Mouse (Mus musculus) embryonic fibroblast, embryonic 13.5 days (primary cell): ENCODE data around the gene Fbn1. TPM values are rescaled to one million over a fixed set of nuclear protein-coding genes. Genes with fewer than 3 reads are reported as not detected.

Experiments
- H3K27ac ChIP-seq: 2 replicates; pipeline ENCODE4 v1.5.1; 2012; ENCODE audit warnings: low read length, control low read depth, inconsistent platforms; ENCODE audit not compliant: insufficient read depth
- H3K4me1 ChIP-seq: 2 replicates; pipeline ENCODE4 v1.6.1; 2011; ENCODE audit warnings: low read length; ENCODE audit not compliant: control insufficient read depth, insufficient read depth
- H3K4me3 ChIP-seq: 2 replicates; pipeline ENCODE4 v1.5.1; 2011; ENCODE audit warnings: mild to moderate bottlenecking, control low read depth, low read length; ENCODE audit not compliant: insufficient read depth
- CTCF ChIP-seq: IDR thresholded peaks from 2 replicates; pipeline ENCODE4 v1.5.1; 2011; ENCODE audit warnings: mild to moderate bottlenecking, control low read depth, low read length, moderate library complexity, borderline replicate concordance; ENCODE audit not compliant: insufficient read depth
- POLR2A ChIP-seq: IDR thresholded peaks from 2 replicates; pipeline ENCODE4 v1.6.1; 2011; ENCODE audit warnings: low read depth, mild to moderate bottlenecking, control low read depth, low read length, moderate library complexity
- polyA plus RNA-seq: library from polyadenylated mRNA; stranded (reverse); fragments of >200 nt; gene quantifications from 2 replicates; pipeline ENCODE4 v1.2.4, GENCODE M21; 2011; ENCODE audit warnings: low read depth; ENCODE audit not compliant: missing spikeins, insufficient read length

The Fbn1 gene
- polyA plus RNA-seq, 1 experiment: 598 TPM

DNA sequence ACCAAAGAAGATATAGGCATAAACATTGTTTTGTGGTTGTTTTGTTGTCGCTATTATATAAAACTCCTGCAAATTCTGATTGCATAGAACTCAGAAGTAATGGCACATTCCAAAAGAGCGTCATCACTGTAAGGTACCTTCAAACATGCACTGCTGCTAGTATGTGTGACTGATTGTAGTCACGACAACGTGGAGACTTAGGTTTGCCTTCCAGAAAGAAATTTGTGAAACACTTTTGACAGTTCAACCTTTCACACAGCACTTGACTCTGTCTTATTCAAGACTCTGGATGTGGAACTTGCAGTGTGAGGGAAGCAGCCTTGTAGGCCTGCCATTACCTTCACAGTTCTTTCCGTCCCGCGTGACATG is 124.5 kb downstream of the Fbn1 start:
- H3K4me3 ChIP-seq: no peak overlapping the region
- H3K4me1 ChIP-seq: peaks cover 7% of the 10 kb centered on the region
- H3K27ac ChIP-seq: peak overlapping the region; percentile 81
- no peak for TF ChIP-seq CTCF
- TF ChIP-seq POLR2A: no peak

DNA sequence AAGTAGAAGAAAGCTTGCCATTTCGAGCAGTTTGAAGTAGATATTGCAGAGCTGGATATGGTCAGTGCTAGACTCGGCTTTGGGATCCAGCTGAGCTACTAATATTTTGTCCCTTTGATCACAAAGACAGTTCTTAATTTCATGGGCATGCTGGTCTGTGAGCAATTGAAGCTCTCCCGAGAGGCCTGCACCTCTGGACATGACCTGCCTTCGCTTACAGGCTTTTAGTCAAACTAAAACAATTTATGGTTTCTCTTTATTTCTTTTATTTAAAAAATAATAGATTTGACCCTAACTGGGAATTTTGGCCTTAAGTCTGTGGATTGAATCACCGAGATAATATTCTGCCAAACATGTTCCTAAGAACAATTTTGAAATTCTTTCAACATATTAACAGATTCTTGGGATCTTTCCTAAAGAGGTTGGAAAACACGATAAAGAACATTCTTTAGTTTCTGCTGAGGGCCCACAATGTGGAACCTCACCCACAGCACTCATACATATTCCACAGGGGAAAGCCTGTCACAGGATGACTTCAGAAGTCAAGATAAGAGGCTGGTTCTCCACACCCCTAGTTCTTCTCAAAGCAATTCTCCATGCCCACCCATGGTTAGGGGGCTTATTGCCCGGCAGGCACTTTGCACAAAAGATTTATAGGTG is 125.0 kb downstream of the Fbn1 start:
- Histone ChIP-seq H3K4me3 (no peak overlapping the region), H3K4me1 (peaks cover 7% of the 10 kb centered on the region), H3K27ac (peak overlapping the region; percentile 81)
- TF ChIP-seq POLR2A (no peak), CTCF (no peak)

DNA sequence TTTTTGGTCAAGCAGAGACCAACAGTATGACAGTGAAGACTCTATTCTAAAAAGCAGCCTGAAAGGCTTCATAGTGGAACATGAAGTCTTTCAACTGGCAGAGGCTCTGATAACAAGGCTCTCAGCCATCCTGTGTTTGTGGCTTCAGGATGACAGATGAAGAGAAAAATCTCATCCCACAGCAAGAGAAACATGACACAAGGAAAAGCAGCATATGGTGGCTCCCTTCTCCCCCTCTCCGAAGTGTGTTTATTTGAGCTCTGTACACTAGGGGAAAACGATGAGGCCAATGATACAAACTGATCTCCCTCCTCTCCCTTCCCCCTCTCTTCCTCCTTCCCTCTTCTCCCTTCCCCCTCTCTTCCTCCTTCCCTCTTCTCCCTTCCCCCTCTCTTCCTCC is 127.7 kb downstream of the Fbn1 start:
- Histone ChIP-seq H3K4me1 (peaks cover 7% of the 10 kb centered on the region), H3K4me3 (no peak overlapping the region), H3K27ac (0 out of 2 replicates have a peak overlapping the region, but pooled peaks have one; percentile 23)
- no peak for TF ChIP-seq POLR2A
- no peak for TF ChIP-seq CTCF

DNA sequence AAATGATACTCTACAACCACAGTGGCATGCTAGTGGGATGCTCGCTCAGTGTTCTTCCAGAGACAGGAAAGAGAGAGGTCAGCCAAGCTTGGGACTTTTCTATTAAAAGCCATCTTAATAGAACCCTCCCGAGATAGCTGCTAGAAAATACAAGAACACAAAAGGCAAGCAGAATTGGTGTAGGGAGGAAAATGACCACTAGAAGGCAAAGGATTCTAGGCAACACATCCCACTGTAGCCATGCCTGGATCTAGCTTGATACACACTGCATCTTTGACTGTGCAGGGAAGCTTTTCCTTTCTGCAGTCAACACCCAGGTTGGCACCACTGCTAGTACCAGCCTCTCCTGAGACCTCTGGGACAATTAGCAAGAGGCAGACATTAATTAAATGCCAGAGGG is 128.6 kb downstream of the Fbn1 start:
- H3K27ac ChIP-seq: no peak overlapping the region
- TF ChIP-seq CTCF (no peak), POLR2A (no peak)

DNA sequence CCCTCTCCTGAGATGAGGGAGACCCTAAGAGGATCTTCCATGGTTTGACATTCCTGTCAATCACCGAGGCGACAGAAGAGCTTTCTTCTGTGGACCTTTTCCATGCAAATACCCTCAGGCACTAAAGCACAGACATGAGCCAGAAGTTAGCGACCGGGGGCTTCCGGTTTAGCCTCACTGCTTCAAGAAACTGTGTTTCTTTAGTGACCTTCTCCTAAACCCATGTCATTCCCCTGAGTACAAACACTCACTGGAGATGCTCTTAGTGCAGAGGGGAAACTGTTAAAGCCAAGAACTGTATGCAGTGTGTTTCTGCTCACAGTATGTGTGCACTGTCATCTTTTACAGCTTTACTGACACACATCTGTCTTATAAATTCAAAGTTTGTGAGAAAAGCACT is 131.9 kb downstream of the Fbn1 start:
- TF ChIP-seq POLR2A (no peak), CTCF (no peak)
- Histone ChIP-seq H3K4me1 (no peaks in the 10 kb centered on the region), H3K27ac (no peak overlapping the region), H3K4me3 (no peak overlapping the region)

More for the DNA sequence above, 128.6 kb downstream of the Fbn1 start:
- Histone ChIP-seq H3K4me3 (no peak overlapping the region), H3K4me1 (peaks cover 4% of the 10 kb centered on the region; the same call in 1 of the 2 replicates)

DNA sequence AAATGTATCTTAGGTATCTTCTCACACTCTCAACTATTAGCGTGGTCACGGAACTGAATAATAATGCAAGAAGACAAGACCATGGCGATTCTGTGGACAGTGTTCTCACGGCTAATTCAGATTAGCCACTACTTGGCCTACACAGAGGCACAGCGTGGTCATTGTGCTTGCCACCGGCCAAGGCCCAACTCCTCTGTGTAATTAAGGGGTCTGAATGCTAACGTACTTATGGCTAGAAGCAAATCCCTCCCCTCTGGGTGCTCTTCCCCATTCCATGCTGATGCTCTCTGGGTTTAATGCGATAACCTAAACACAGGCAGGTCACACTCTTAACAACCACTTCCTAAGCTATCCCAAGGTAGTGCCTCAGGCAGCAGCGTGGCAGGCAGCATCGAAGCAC is 132.5 kb downstream of the Fbn1 start:
- no peak overlapping the region for H3K4me3 ChIP-seq
- H3K27ac ChIP-seq: no peak overlapping the region
- no peaks in the 10 kb centered on the region for H3K4me1 ChIP-seq
- no peak for TF ChIP-seq POLR2A
- TF ChIP-seq CTCF: no peak

DNA sequence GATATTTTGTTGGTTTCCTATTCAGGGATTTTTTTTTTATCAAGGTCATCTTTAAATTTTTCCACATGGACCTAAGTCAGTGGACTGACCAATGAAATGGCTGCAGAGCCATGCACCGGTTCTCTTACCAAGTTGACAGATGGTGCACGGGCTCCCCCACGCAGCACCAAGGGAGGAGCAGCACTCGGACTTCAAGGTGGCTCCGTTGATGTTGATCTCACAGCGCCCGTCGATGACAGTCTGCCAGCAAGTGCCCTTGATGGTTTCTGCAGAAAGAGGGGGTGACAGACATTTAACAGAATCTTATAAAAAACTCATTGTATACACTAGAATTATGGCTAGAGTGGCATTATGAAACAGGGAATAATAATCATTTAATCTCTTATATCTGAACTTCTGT is 138.1 kb downstream of the Fbn1 start:
- no peak overlapping the region for H3K4me3 ChIP-seq
- H3K27ac ChIP-seq: peak overlapping the region; percentile 94
- peaks cover 9% of the 10 kb centered on the region for H3K4me1 ChIP-seq
- TF ChIP-seq POLR2A: no peak
- no peak for TF ChIP-seq CTCF

DNA sequence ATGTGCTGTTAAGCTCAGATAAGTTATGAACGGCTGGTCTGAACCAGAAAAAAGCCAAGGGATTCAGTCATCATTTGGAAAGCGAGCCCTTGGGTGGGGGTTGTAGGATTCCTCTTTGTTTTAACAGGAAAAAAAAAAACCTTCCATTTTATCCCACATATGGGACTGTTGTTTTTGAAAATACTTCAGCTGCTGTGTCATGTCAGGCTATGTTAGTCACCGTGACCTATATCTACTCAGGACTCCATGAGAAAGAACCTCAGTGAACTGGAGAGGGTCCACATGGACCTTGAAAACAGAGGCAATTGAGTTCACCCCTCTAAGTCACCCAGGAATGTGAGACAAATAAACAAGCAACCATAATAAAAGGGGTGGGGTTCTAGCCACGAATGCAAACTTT is 139.2 kb downstream of the Fbn1 start:
- no peak overlapping the region for H3K4me3 ChIP-seq
- TF ChIP-seq POLR2A (no peak), CTCF (no peak)
- peaks cover 9% of the 10 kb centered on the region for H3K4me1 ChIP-seq
- peak overlapping the region; percentile 94 for H3K27ac ChIP-seq

DNA sequence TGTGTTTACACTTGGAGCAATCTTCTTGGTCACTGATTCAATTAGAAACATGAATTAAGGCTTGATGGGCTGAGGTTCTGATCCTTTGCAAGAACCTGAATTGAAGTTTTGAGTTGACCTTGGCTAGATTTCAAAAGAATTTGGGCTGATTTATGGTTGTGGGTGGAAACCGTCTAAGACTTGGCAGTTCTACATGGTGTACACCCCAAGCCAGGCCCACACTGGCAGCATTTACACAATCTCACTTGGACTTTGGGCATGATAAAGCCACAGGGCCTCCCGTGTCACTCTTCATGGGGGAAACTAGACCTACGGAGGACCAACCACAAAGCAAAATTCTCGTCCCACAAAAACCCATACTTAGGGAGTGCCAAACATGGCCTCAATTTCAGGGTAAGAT is 146.1 kb downstream of the Fbn1 start:
- H3K4me1 ChIP-seq: peaks cover 3% of the 10 kb centered on the region; the same call in 1 of the 2 replicates
- TF ChIP-seq POLR2A (no peak), CTCF (no peak)
- no peak overlapping the region for H3K4me3 ChIP-seq
- peak overlapping the region; percentile 54 for H3K27ac ChIP-seq

DNA sequence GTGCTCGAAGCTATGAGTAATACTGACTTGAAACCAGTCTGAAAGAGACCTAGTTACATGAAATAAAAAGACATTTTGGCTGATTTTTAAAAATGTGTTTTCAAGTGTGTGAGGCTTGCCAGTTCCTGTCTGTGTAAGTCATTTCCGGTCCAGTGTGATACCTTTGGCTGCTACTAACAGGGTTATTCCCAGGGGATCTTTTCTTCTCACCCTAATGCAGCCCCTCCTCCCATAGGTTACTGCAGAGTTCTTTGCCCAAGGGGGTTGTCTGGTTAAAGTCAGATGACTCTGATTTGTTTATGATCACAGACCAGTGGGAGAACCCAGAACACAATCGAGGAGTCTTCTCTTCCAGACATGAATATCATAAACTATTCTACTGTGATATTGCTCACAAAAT is 151.3 kb downstream of the Fbn1 start:
- H3K4me3 ChIP-seq: no peak overlapping the region
- peak overlapping the region; percentile 100 for H3K27ac ChIP-seq
- TF ChIP-seq POLR2A (no peak), CTCF (no peak)
- H3K4me1 ChIP-seq: peaks cover 11% of the 10 kb centered on the region

DNA sequence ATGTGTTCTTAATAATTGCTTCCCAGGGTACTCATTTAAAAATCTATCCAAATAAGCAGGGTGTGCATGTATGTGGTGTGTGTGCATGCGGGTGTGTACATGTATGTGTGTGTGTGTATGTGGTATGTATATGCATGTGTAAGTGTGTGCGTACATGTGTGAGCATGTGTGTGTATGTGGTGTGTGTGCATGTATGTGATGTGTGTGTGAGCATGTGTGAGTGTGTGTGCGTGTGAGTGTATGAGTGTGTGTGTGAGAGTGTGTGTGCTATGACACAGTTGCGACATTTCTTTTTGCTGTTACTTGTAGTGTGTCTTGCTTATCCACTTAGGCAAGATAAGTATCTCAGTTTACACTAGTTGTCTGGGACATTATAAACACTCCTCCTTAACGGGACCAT is 151.7 kb downstream of the Fbn1 start:
- Histone ChIP-seq H3K4me3 (no peak overlapping the region), H3K27ac (peak overlapping the region; percentile 100), H3K4me1 (peaks cover 11% of the 10 kb centered on the region)
- TF ChIP-seq CTCF (peak; percentile 15; the same call in 1 of the 2 replicates), POLR2A (peak; percentile 50)
